Mouse (Mus musculus) forebrain, postnatal 0 days (tissue): ENCODE measurements at regions not wholly inside any gene's neighbourhood (a gene's known extent, or its start where the extent isn't known, plus 50 kb on each side); places are given as distances from the start of the nearest gene placed in this dataset.
A peak's percentile ranks its signal among the peaks of the same experiment; 100 is the strongest.

Experiments used
- ATAC-seq: fragments of 200-750 bp; cut with Nextera tagmentation; 2 replicates; pipeline ENCODE4 v1.8.0; 2017; ENCODE audit warnings: mild to moderate bottlenecking, moderate library complexity
- DNase-seq: peaks from one replicate; pipeline ENCODE4 v3.0.0-alpha.2; 2015
- H3K27ac ChIP-seq: fragments of 300-500 bp; sonication (generic); 2 replicates; pipeline ENCODE4 v1.5.1; 2014; ENCODE audit warnings: low read depth, mild to moderate bottlenecking, antibody characterized with exemption, low read length, moderate library complexity, mixed read lengths
- H3K27me3 ChIP-seq: fragments of 300-500 bp; sonication (generic); 2 replicates; pipeline ENCODE4 v1.6.1; 2014; ENCODE audit warnings: mild to moderate bottlenecking, low read length, mixed read lengths; ENCODE audit not compliant: insufficient read depth
- H3K36me3 ChIP-seq: fragments of 300-500 bp; sonication (generic); 2 replicates; pipeline ENCODE4 v1.6.1; 2014; ENCODE audit warnings: mild to moderate bottlenecking, moderate library complexity; ENCODE audit not compliant: insufficient read depth
- H3K4me1 ChIP-seq: fragments of 300-500 bp; sonication (generic); 2 replicates; pipeline ENCODE4 v1.6.1; 2014; ENCODE audit warnings: antibody characterized with exemption; ENCODE audit not compliant: insufficient read depth
- H3K4me2 ChIP-seq: fragments of 300-500 bp; sonication (generic); 2 replicates; pipeline ENCODE4 v1.6.1; 2014; ENCODE audit warnings: low read depth, mild to moderate bottlenecking, moderate library complexity
- H3K4me3 ChIP-seq: fragments of 300-500 bp; sonication (generic); 2 replicates; pipeline ENCODE4 v1.5.1; 2014; ENCODE audit warnings: low read depth, low read length, mixed read lengths
- H3K9ac ChIP-seq: fragments of 300-500 bp; sonication (generic); 2 replicates; pipeline ENCODE4 v1.6.1; 2014; ENCODE audit warnings: mild to moderate bottlenecking
- H3K9me3 ChIP-seq: fragments of 300-500 bp; sonication (generic); 2 replicates; pipeline ENCODE4 v1.6.1; 2016; ENCODE audit warnings: low read length
- CTCF ChIP-seq: sonication (generic); IDR thresholded peaks from 2 replicates; pipeline ENCODE4 v1.5.1; 2016; ENCODE audit warnings: antibody characterized with exemption, control low read depth, low read depth
- WGBS: fragments of 180-500 bp; shearing (Covaris S2); extraction: QIAGEN DNeasy Blood & Tissue Kit; methylation state at CpG from one replicate; pipeline ENCODE4 v1.1.7; 2014; 5-methylcytosine and 5-hydroxymethylcytosine counted together

GRCm38 (mm10) chrX:61119499-61119898 lies 65.9 kb downstream of the Cdr1 start:
- no peak overlapping the region for H3K27ac ChIP-seq
- no peaks in the 10 kb centered on the region for H3K4me1 ChIP-seq
- 32% methylated on average over 6 of the region's 6 CpGs for WGBS
- no peaks in the 10 kb centered on the region for H3K9me3 ChIP-seq
- no peaks in the 10 kb centered on the region for H3K36me3 ChIP-seq
- no peak overlapping the region for H3K9ac ChIP-seq
- 0 out of 2 replicates have a peak overlapping the region, but pooled peaks have one; percentile 5 for H3K4me2 ChIP-seq
- ATAC-seq (peak; percentile 50; the same call in 1 of the 2 replicates), DNase-seq (peak; percentile 53)
- no peaks in the 10 kb centered on the region for H3K27me3 ChIP-seq
- no peak overlapping the region for H3K4me3 ChIP-seq
- no peak for TF ChIP-seq CTCF

DNA sequence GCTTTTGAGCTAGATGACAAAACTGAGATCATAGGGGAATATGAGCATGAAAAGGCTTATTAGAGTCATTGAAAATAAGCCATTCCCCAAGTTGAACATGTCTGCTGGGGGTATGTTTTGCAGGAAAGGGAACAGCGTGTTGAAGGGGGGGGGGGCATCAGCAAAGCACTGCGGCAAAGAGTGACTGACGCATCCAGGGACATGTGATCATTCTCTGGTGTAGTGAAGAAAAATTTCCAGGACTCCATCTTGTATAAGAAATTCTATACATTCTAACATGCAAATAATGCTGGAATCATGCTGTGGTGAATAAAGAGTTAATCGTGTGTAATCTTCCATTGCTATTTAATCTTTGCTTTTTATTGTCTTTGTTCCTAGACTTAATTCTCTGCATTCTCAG lies 68.0 kb downstream of the Cdr1 start:
- no peaks in the 10 kb centered on the region for H3K27me3 ChIP-seq
- DNase-seq (peak; percentile 49), ATAC-seq (peak; percentile 79)
- no peaks in the 10 kb centered on the region for H3K9me3 ChIP-seq
- TF ChIP-seq CTCF: no peak
- H3K9ac ChIP-seq: peak overlapping the region; percentile 45; the same call in 1 of the 2 replicates
- H3K4me2 ChIP-seq: peak overlapping the region; percentile 38
- peak overlapping the region; percentile 45 for H3K4me3 ChIP-seq
- WGBS: 56% methylated on average over 4 of the region's 4 CpGs
- H3K4me1 ChIP-seq: no peaks in the 10 kb centered on the region
- H3K36me3 ChIP-seq: no peaks in the 10 kb centered on the region
- peak overlapping the region; percentile 40; the same call in 1 of the 2 replicates for H3K27ac ChIP-seq

DNA sequence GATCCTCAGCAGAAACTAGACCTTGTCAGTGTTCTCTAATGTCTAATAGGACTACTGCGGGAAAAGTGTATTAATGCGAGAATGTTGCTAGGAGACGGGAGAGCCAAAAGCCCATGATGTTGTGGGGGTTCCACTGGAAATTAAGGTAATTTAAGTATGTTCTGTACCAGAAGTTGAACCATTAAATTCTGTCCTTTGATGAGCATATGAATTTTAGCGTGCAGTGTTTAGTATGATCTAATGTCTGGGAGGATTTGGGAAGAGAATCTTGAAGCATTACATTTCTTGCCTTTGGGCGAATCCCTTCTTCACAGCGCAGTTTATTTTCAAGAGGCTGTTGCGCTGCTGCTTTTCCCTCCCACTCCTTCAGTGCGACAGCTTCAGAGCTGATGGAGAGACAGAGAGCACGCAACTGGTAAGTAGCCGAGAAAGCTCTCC lies 69.3 kb downstream of the Cdr1 start:
- H3K4me1 ChIP-seq: no peaks in the 10 kb centered on the region
- peak overlapping the region; percentile 62; the same call in 1 of the 2 replicates for H3K27ac ChIP-seq
- H3K36me3 ChIP-seq: no peaks in the 10 kb centered on the region
- peak overlapping the region; percentile 45 for H3K4me3 ChIP-seq
- DNase-seq: peak; percentile 78
- TF ChIP-seq CTCF: no peak
- peak overlapping the region; percentile 38 for H3K4me2 ChIP-seq
- no peaks in the 10 kb centered on the region for H3K27me3 ChIP-seq
- H3K9me3 ChIP-seq: no peaks in the 10 kb centered on the region
- peak; percentile 89 for ATAC-seq
- WGBS: 27% methylated on average over 10 of the region's 10 CpGs
- peak overlapping the region; percentile 45 for H3K9ac ChIP-seq
